Mouse (Mus musculus): Measurements from ENCODE around the gene Acot7. TPM values are rescaled to one million over a fixed set of nuclear protein-coding genes. Genes with fewer than 3 reads are reported as not detected.

The Acot7 gene
- polyA plus RNA-seq, 1 experiment from 2014 or later: 63.4 TPM

GRCm38 (mm10) chr4:152273191-152273590, 95.3 kb downstream of the Acot7 start:
- no peak for ATAC-seq
- Histone ChIP-seq H3K4me2 (replicated peaks; ENCODE audit: low read depth, low read length) (no peak overlapping the region; the same call in 1 of the 2 replicates), H3K36me3 (ENCODE audit: insufficient read depth, low read length) (no peaks in the 10 kb centered on the region), H3K9ac (replicated peaks; ENCODE audit: low read depth) (no peak overlapping the region), H3K9me3 (ENCODE audit: low read length) (no peaks in the 10 kb centered on the region), H3K4me1 (ENCODE audit: insufficient read depth, low read depth, low read length) (no peaks in the 10 kb centered on the region), H3K27me3 (replicated peaks; ENCODE audit: insufficient read depth, low read length) (peaks cover 7% of the 10 kb centered on the region), H3K4me3 (ENCODE audit: low read depth, low read length) (no peak overlapping the region), H3K27ac (ENCODE audit: low read length) (peak overlapping the region; percentile 79)
- WGBS: 38% methylated on average over 3 of the region's 3 CpGs
- TF ChIP-seq CTCF (IDR thresholded peaks at IDR 0.05) (no peak), EP300 (IDR thresholded peaks at IDR 0.05) (no peak)
- no peak for DNase-seq (ENCODE audit: low spot score)

- 2% methylated on average over 27 of the region's 48 CpGs for WGBS
- peak; percentile 53 for ATAC-seq
These were observed 95.8 kb downstream of the Acot7 start, which contains the start of gene Gpr153 for GRCm38 (mm10) chr4:152273621-152274236. Gene Gpr153 (plus strand): TSS chr4:152274232.

DNA sequence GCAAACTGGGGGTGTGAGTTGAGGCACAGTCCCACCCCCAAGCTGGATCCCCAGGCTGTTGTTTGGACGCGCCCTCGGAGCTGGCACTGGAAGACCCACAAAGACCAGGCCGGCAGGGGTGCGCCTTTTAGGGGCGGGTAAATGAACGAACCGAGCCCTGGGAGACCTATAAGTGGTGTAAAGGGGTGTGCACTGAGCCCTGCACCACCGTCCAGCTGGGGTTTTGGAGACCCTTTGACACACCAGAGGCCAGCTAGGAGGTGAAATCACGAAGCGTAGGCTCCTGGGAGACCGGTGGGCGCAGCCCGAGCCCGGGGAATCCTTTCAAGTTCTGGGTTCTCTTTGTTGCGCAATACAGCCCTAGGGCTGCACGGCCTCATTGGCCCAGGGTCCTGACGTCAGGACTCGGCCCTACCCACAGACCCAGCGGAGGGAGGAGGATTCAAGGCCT, 96.8 kb downstream of the Acot7 start:
- Histone ChIP-seq H3K9me3 (ENCODE audit: low read length) (no peaks in the 10 kb centered on the region), H3K27me3 (replicated peaks; ENCODE audit: insufficient read depth, low read length) (peaks cover 7% of the 10 kb centered on the region), H3K27ac (ENCODE audit: low read length) (peak overlapping the region; percentile 79), H3K4me2 (replicated peaks; ENCODE audit: low read depth, low read length) (peak overlapping the region; percentile 78), H3K4me1 (ENCODE audit: insufficient read depth, low read depth, low read length) (no peaks in the 10 kb centered on the region), H3K4me3 (ENCODE audit: low read depth, low read length) (peak overlapping the region; percentile 51), H3K36me3 (ENCODE audit: insufficient read depth, low read length) (no peaks in the 10 kb centered on the region), H3K9ac (replicated peaks; ENCODE audit: low read depth) (peak overlapping the region; percentile 46)
- WGBS: 2% methylated on average over 19 of the region's 20 CpGs
- peak; percentile 81 for DNase-seq (ENCODE audit: low spot score)
- ATAC-seq: peak; percentile 52
- TF ChIP-seq EP300 (IDR thresholded peaks at IDR 0.05): no peak
- TF ChIP-seq CTCF (IDR thresholded peaks at IDR 0.05): no peak

More at GRCm38 (mm10) chr4:152273621-152274236, 95.8 kb downstream of the Acot7 start, which contains the start of gene Gpr153:
- H3K4me1 ChIP-seq (ENCODE audit: insufficient read depth, low read depth, low read length): no peaks in the 10 kb centered on the region
- H3K4me2 ChIP-seq (replicated peaks; ENCODE audit: low read depth, low read length): peak within 1 kb of the TSS; percentile 78
- peak; percentile 49 for DNase-seq (ENCODE audit: low spot score)
- peak within 1 kb of the TSS; percentile 79 for H3K27ac ChIP-seq (ENCODE audit: low read length)
- peaks cover 7% of the 10 kb centered on the region for H3K27me3 ChIP-seq (replicated peaks; ENCODE audit: insufficient read depth, low read length)
- TF ChIP-seq CTCF (IDR thresholded peaks at IDR 0.05) (no peak), EP300 (IDR thresholded peaks at IDR 0.05) (no peak)
- peak within 1 kb of the TSS; percentile 46 for H3K9ac ChIP-seq (replicated peaks; ENCODE audit: low read depth)
- H3K4me3 ChIP-seq (ENCODE audit: low read depth, low read length): peak within 1 kb of the TSS; percentile 51
- no peaks in the 10 kb centered on the region for H3K36me3 ChIP-seq (ENCODE audit: insufficient read depth, low read length)
- no peaks in the 10 kb centered on the region for H3K9me3 ChIP-seq (ENCODE audit: low read length)

GRCm38 (mm10) chr4:152276389-152277347, 98.7 kb downstream of the Acot7 start:
- Histone ChIP-seq H3K27me3 (replicated peaks; ENCODE audit: insufficient read depth, low read length) (peaks cover 9% of the 10 kb centered on the region), H3K4me2 (replicated peaks; ENCODE audit: low read depth, low read length) (no peak overlapping the region), H3K27ac (ENCODE audit: low read length) (no peak overlapping the region), H3K9ac (replicated peaks; ENCODE audit: low read depth) (no peak overlapping the region), H3K9me3 (ENCODE audit: low read length) (no peaks in the 10 kb centered on the region), H3K4me3 (ENCODE audit: low read depth, low read length) (no peak overlapping the region), H3K4me1 (ENCODE audit: insufficient read depth, low read depth, low read length) (no peaks in the 10 kb centered on the region), H3K36me3 (ENCODE audit: insufficient read depth, low read length) (no peaks in the 10 kb centered on the region)
- 50% methylated on average over 10 of the region's 10 CpGs for WGBS
- TF ChIP-seq CTCF (IDR thresholded peaks at IDR 0.05) (peak; percentile 77), EP300 (IDR thresholded peaks at IDR 0.05) (no peak)
- no peak for ATAC-seq
- no peak for DNase-seq (ENCODE audit: low spot score)

DNA sequence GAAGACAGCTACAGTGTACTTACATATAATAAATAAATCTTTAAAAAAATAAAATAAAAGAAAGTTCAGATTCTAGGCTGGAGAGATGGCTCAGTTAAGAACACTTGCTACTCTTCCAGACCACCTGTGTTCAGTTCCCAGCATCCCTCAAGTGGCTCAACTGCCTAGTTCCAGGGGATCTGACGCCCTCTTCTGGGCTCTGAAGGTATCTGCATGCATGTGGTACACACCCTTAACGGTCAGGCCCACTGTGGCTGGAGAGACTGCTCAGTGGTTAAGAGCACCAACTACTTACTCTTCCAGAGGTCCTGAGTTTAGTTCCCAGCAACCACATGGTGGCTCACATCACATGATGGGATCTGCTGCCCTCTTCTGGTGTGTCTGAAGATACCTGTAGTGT, 100.0 kb downstream of the Acot7 start:
- Histone ChIP-seq H3K36me3 (ENCODE audit: insufficient read depth, low read length) (no peaks in the 10 kb centered on the region), H3K9ac (replicated peaks; ENCODE audit: low read depth) (no peak overlapping the region), H3K4me2 (replicated peaks; ENCODE audit: low read depth, low read length) (no peak overlapping the region), H3K9me3 (ENCODE audit: low read length) (no peaks in the 10 kb centered on the region), H3K27ac (ENCODE audit: low read length) (no peak overlapping the region), H3K4me3 (ENCODE audit: low read depth, low read length) (no peak overlapping the region), H3K4me1 (ENCODE audit: insufficient read depth, low read depth, low read length) (peaks cover 3% of the 10 kb centered on the region; the same call in 1 of the 2 replicates), H3K27me3 (replicated peaks; ENCODE audit: insufficient read depth, low read length) (peaks cover 21% of the 10 kb centered on the region)
- ATAC-seq (no peak), DNase-seq (ENCODE audit: low spot score) (no peak)
- WGBS: 63% methylated on average over 2 of the region's 2 CpGs
- TF ChIP-seq EP300 (IDR thresholded peaks at IDR 0.05): no peak
- no peak; the same call in 1 of the 2 replicates for TF ChIP-seq CTCF (IDR thresholded peaks at IDR 0.05)

- peaks cover 4% of the 10 kb centered on the region; the same call in 1 of the 2 replicates for H3K4me1 ChIP-seq (ENCODE audit: insufficient read depth, low read depth, low read length)
- DNase-seq (ENCODE audit: low spot score) (no peak), ATAC-seq (no peak)
- no peak overlapping the region for H3K4me2 ChIP-seq (replicated peaks; ENCODE audit: low read depth, low read length)
- no peak for TF ChIP-seq CTCF (IDR thresholded peaks at IDR 0.05)
- TF ChIP-seq EP300 (IDR thresholded peaks at IDR 0.05): no peak
- no peaks in the 10 kb centered on the region for H3K36me3 ChIP-seq (ENCODE audit: insufficient read depth, low read length)
- no peaks in the 10 kb centered on the region for H3K9me3 ChIP-seq (ENCODE audit: low read length)
- peaks cover 30% of the 10 kb centered on the region for H3K27me3 ChIP-seq (replicated peaks; ENCODE audit: insufficient read depth, low read length)
- WGBS: 84% methylated on average over 23 of the region's 23 CpGs
- no peak overlapping the region for H3K9ac ChIP-seq (replicated peaks; ENCODE audit: low read depth)
- H3K4me3 ChIP-seq (ENCODE audit: low read depth, low read length): no peak overlapping the region
- H3K27ac ChIP-seq (ENCODE audit: low read length): no peak overlapping the region
These were observed 101.1 kb downstream of the Acot7 start for GRCm38 (mm10) chr4:152278986-152279385.
